Mouse (Mus musculus) midbrain, embryonic 13.5 days (tissue): Measurements from ENCODE around the gene N6amt1. TPM values are rescaled to one million over a fixed set of nuclear protein-coding genes. Genes with fewer than 3 reads are reported as not detected.
A peak's percentile ranks its signal among the peaks of the same experiment; 100 is the strongest.

Experiments
- ATAC-seq: fragments of 200-750 bp; cut with Nextera tagmentation; 2 replicates; pipeline ENCODE4 v1.8.0; 2017; ENCODE audit warnings: mild to moderate bottlenecking, moderate TSS enrichment, moderate library complexity
- H3K27ac ChIP-seq: fragments of 300-500 bp; sonication (generic); 2 replicates; pipeline ENCODE4 v1.5.1; 2015; ENCODE audit warnings: inconsistent platforms, mild to moderate bottlenecking, moderate library complexity
- H3K27me3 ChIP-seq: fragments of 300-500 bp; sonication (generic); 2 replicates; pipeline ENCODE4 v1.6.1; 2015; ENCODE audit warnings: mild to moderate bottlenecking, inconsistent platforms
- H3K36me3 ChIP-seq: fragments of 300-500 bp; sonication (generic); 2 replicates; pipeline ENCODE4 v1.6.1; 2015; ENCODE audit warnings: mild to moderate bottlenecking, inconsistent platforms
- H3K4me1 ChIP-seq: fragments of 300-500 bp; sonication (generic); replicated peaks from 2 replicates; pipeline ENCODE4 v1.6.1; 2015; ENCODE audit warnings: inconsistent platforms
- H3K4me2 ChIP-seq: fragments of 300-500 bp; sonication (generic); replicated peaks from 2 replicates; pipeline ENCODE4 v1.6.1; 2015; ENCODE audit warnings: moderate library complexity, mild to moderate bottlenecking, inconsistent platforms
- H3K4me3 ChIP-seq: fragments of 300-500 bp; sonication (generic); replicated peaks from 2 replicates; pipeline ENCODE4 v1.5.1; 2015; ENCODE audit warnings: mild to moderate bottlenecking, inconsistent platforms
- H3K9ac ChIP-seq: fragments of 300-500 bp; sonication (generic); replicated peaks from 2 replicates; pipeline ENCODE4 v1.6.1; 2015; ENCODE audit warnings: mild to moderate bottlenecking, inconsistent platforms
- H3K9me3 ChIP-seq: fragments of 300-500 bp; sonication (generic); 2 replicates; pipeline ENCODE4 v1.6.1; 2016; ENCODE audit warnings: mild to moderate bottlenecking, inconsistent platforms
- WGBS: fragments of 180-500 bp; shearing (Covaris S2); methylation state at CpG from one replicate; pipeline ENCODE4 v1.1.7; 2015; 5-methylcytosine and 5-hydroxymethylcytosine counted together
- polyA plus RNA-seq: library from polyadenylated mRNA; unstranded; fragments of >200 nt; fragmentation: Nextera tagmentation; extraction: Ambion mirVana; gene quantifications from 2 replicates; pipeline ENCODE4 v1.2.1, GENCODE M21; 2015

N6amt1 gene
- polyA plus RNA-seq, 1 experiment from 2014 or later: 20.4 TPM

DNA sequence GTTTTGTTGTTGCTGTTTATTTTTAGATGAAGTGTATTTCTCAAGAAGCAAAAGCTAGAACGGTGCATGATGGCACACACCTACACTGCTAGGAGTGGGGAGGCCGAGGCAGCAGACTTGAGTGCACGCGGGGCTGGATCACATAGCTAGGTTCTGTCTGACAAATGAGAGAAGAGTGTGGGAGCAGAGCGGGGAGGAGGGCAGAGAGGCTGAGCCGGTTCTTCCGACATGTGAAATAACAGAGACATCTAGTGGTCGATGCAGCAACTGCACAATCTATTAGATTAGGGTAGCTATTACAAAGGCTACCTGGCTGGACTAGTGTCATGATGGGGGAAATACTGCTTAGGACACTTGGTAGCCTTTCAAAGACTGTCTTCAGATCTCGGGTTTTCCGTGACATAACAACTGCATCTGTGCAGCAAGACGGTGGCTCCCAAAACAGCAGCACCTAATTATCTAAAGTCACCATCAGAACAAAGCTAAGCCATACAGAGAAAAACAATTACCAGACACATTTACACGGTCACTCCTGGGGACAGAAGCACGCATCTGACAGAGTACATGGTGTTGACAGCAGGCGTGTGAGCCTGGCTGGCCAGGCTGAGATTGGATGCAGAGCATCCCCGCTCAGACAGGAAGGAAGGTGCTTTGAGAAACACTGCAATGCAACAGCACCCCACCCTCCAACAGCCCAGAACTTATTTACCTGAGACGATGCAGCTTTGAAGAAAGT, 40.0 kb downstream of the N6amt1 start:
- H3K4me3 ChIP-seq: no peak overlapping the region
- H3K4me2 ChIP-seq: no peak overlapping the region
- no peak overlapping the region for H3K27ac ChIP-seq
- H3K27me3 ChIP-seq: no peaks in the 10 kb centered on the region
- H3K4me1 ChIP-seq: no peaks in the 10 kb centered on the region
- H3K36me3 ChIP-seq: peaks cover 65% of the 10 kb centered on the region
- ATAC-seq: peak; percentile 84
- 55% methylated on average over 16 of the region's 16 CpGs for WGBS
- no peak overlapping the region for H3K9ac ChIP-seq
- H3K9me3 ChIP-seq: no peaks in the 10 kb centered on the region

DNA sequence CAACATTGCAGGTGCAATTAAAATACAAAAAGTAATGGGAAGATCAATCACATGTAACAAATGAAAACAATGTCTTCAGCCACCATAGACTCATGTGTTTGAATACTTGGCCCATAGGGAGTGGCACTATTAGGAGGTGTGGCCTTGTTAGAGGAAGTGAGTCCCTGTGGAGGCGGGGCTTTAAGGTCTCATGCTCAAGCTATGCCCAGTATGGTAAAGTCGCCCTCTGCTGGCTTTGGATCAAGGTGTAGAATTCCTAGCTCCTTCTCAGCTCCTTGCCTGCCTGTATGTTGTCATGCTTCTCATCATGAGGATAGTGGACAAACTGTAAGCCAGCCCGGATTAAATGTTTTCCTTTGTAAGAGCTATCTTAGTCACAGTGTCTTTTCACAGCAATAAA, 51.0 kb downstream of the N6amt1 start:
- 81% methylated on average over 3 of the region's 3 CpGs for WGBS
- Histone ChIP-seq H3K4me1 (no peaks in the 10 kb centered on the region), H3K9ac (no peak overlapping the region), H3K9me3 (no peaks in the 10 kb centered on the region), H3K27me3 (no peaks in the 10 kb centered on the region), H3K4me3 (no peak overlapping the region), H3K36me3 (peaks cover 81% of the 10 kb centered on the region), H3K4me2 (no peak overlapping the region), H3K27ac (no peak overlapping the region)
- no peak for ATAC-seq

Other genes with a start within 250 kb of the N6amt1 start
- gene Ltn1, start 78.4 kb downstream of the N6amt1 start, polyA plus RNA-seq: 28.2 and 29.1 TPM in 2 replicates
- gene Rwdd2b, start 86.4 kb downstream of the N6amt1 start, polyA plus RNA-seq: 13.4 and 13.8 TPM in 2 replicates
- gene Usp16, start 100.5 kb downstream of the N6amt1 start, polyA plus RNA-seq: 46.9 and 49.0 TPM in 2 replicates
- gene Cct8, start 141.7 kb downstream of the N6amt1 start, polyA plus RNA-seq: 496 and 514 TPM in 2 replicates
- gene Map3k7cl, start 199.1 kb downstream of the N6amt1 start, polyA plus RNA-seq: not detected in 2 replicates